Mouse (Mus musculus): ENCODE measurements around the gene Ddx19a. TPM values are rescaled to one million over a fixed set of nuclear protein-coding genes. Genes with fewer than 3 reads are reported as not detected.
"Not testable (repeated sequence)": the region's sequence is repeated elsewhere in the genome, so short reads cannot be mapped to it uniquely, and the experiment has no call there.

The Ddx19a gene
- polyA plus RNA-seq, 1 experiment: 44.0 TPM

DNA sequence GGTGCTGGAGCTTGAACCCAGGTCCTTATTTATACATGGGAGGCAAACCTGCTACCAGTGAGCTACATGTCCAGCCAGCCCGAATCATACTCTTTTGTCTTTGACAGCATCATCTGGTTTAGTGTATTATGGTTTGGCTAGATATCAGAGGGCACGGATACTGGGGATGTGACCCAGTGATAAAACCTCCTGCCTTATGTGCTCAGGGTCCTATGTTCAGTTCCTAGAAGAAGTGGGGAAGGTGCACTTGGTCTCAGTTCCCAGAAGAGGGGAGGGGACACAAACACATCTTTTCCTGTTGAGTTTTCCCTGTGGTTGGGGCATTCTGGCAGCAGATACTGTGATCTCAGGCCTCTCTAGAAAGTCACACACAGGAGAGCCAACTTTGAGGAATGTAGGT lies 64.3 kb downstream of the Ddx19a start:
- Histone ChIP-seq H3K36me3 (ENCODE audit: control insufficient read depth, insufficient read depth) (peaks cover 3% of the 10 kb centered on the region), H3K79me2 (ENCODE audit: control insufficient read depth, insufficient read depth) (peaks cover 82% of the 10 kb centered on the region)
- TF ChIP-seq MAX (IDR thresholded peaks at IDR 0.05): no peak
- TF ChIP-seq CEBPB (IDR thresholded peaks at IDR 0.05; ENCODE audit: low read depth): no peak
- TF ChIP-seq USF1 (IDR thresholded peaks at IDR 0.05; ENCODE audit: low read depth): no peak
- no peak for TF ChIP-seq MYOG (IDR thresholded peaks at IDR 0.05; ENCODE audit: control insufficient read depth, extremely low read depth, insufficient read length)
- TF ChIP-seq CTCF (IDR thresholded peaks at IDR 0.05; ENCODE audit: control insufficient read depth, insufficient read depth, insufficient read length): no peak
- TF ChIP-seq MYOD1 (IDR thresholded peaks at IDR 0.05; ENCODE audit: control insufficient read depth, insufficient read length, low read depth): no peak
- no peak for TF ChIP-seq FOSL1 (IDR thresholded peaks at IDR 0.05; ENCODE audit: insufficient read depth, low read length, poor library complexity, severe bottlenecking)

GRCm38 (mm10) chr8:110932444-110932843 lies 65.2 kb downstream of the Ddx19a start:
- Histone ChIP-seq H3K79me3 (ENCODE audit: low read depth) (peaks cover 13% of the 10 kb centered on the region), H3K36me3 (ENCODE audit: control insufficient read depth, insufficient read depth) (peaks cover 2% of the 10 kb centered on the region), H3K79me2 (ENCODE audit: control insufficient read depth, insufficient read depth) (peaks cover 82% of the 10 kb centered on the region), H3ac (ENCODE audit: control insufficient read depth, insufficient read length, low read depth) (no peak overlapping the region), H3K27me3 (ENCODE audit: control insufficient read depth, insufficient read depth, insufficient read length) (no peaks in the 10 kb centered on the region), H3K4me3 (ENCODE audit: insufficient read depth, poor library complexity, severe bottlenecking) (no peak overlapping the region)
- TF ChIP-seq MYOD1 (IDR thresholded peaks at IDR 0.05; ENCODE audit: control insufficient read depth, insufficient read length, low read depth): peak; percentile 92
- TF ChIP-seq FOSL1 (IDR thresholded peaks at IDR 0.05; ENCODE audit: insufficient read depth, low read length, poor library complexity, severe bottlenecking): no peak

More for the DNA sequence above, 64.3 kb downstream of the Ddx19a start:
- Histone ChIP-seq H3K79me3 (ENCODE audit: low read depth) (peaks cover 14% of the 10 kb centered on the region), H3K4me3 (ENCODE audit: insufficient read depth, poor library complexity, severe bottlenecking) (no peak overlapping the region), H3K27me3 (ENCODE audit: control insufficient read depth, insufficient read depth, insufficient read length) (no peaks in the 10 kb centered on the region), H3ac (ENCODE audit: control insufficient read depth, insufficient read length, low read depth) (no peak overlapping the region)

GRCm38 (mm10) chr8:110931176-110931939 lies 66.2 kb downstream of the Ddx19a start:
- H3K36me3 ChIP-seq (ENCODE audit: control insufficient read depth, insufficient read depth): no peaks in the 10 kb centered on the region
- TF ChIP-seq MAX (IDR thresholded peaks at IDR 0.05) (no peak), CEBPB (IDR thresholded peaks at IDR 0.05; ENCODE audit: low read depth) (no peak), CTCF (IDR thresholded peaks at IDR 0.05; ENCODE audit: control insufficient read depth, insufficient read depth, insufficient read length) (no peak), MYOD1 (IDR thresholded peaks at IDR 0.05; ENCODE audit: control insufficient read depth, insufficient read length, low read depth) (peak; percentile 32), MYOG (IDR thresholded peaks at IDR 0.05; ENCODE audit: control insufficient read depth, extremely low read depth, insufficient read length) (no peak), FOSL1 (IDR thresholded peaks at IDR 0.05; ENCODE audit: insufficient read depth, low read length, poor library complexity, severe bottlenecking) (no peak), USF1 (IDR thresholded peaks at IDR 0.05; ENCODE audit: low read depth) (no peak)
- no peak overlapping the region for H3K4me3 ChIP-seq (ENCODE audit: insufficient read depth, poor library complexity, severe bottlenecking)

GRCm38 (mm10) chr8:110929672-110930071 lies 67.9 kb downstream of the Ddx19a start:
- not testable (repeated sequence) for H3ac ChIP-seq (ENCODE audit: control insufficient read depth, insufficient read length, low read depth); H3K4me3 ChIP-seq (ENCODE audit: insufficient read depth, poor library complexity, severe bottlenecking); H3K27me3 ChIP-seq (ENCODE audit: control insufficient read depth, insufficient read depth, insufficient read length); H3K79me3 ChIP-seq (ENCODE audit: low read depth); H3K36me3 ChIP-seq (ENCODE audit: control insufficient read depth, insufficient read depth)
- H3K79me2 ChIP-seq (ENCODE audit: control insufficient read depth, insufficient read depth): peaks cover 84% of the 10 kb centered on the region

More at GRCm38 (mm10) chr8:110931176-110931939, 66.2 kb downstream of the Ddx19a start:
- Histone ChIP-seq H3K79me3 (ENCODE audit: low read depth) (peaks cover 9% of the 10 kb centered on the region), H3ac (ENCODE audit: control insufficient read depth, insufficient read length, low read depth) (peak overlapping the region; percentile 12), H3K79me2 (ENCODE audit: control insufficient read depth, insufficient read depth) (peaks cover 86% of the 10 kb centered on the region), H3K27me3 (ENCODE audit: control insufficient read depth, insufficient read depth, insufficient read length) (no peaks in the 10 kb centered on the region)

DNA sequence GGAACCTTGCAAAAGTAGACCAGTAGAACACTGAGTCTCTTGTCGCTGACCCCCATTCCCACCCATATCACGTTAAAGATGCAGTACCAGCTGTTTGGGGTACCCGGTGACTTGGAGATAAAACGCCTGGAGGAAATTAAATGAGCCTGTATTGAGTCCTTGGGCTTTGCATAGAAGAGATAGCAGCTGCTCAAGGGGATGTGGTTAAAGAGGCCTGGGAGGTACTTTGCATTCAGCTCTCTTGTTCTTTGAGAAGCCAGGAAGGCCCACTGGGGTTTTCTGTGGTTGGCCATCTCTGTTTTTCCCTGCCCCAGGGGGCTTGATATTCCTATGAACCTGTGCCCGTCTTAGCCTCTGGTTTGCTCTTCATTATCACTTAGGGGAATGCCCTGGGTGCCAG lies 68.5 kb downstream of the Ddx19a start:
- H3K36me3 ChIP-seq (ENCODE audit: control insufficient read depth, insufficient read depth): no peaks in the 10 kb centered on the region

DNA sequence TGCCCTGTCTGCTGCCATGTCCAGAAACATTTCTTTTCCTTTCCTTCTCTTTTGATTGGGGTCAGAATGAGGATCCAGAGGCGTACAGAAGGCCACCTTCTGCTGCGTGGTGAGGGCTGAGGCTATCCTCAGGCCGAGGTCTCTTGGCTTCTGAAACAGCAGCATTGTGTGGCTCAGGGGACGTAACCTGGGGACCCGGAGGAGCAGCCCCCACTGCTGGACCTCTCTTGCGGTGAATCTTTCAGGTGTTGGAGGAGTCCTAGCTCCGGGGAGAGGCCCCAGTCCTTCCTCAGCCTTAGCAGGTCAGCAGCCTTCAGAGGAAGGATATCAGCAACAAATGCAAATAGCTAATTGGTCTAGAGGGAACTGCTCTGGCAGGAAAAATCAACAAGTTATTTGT lies 69.2 kb downstream of the Ddx19a start:
- TF ChIP-seq CTCF (IDR thresholded peaks at IDR 0.05; ENCODE audit: control insufficient read depth, insufficient read depth, insufficient read length): no peak
- no peak for TF ChIP-seq USF1 (IDR thresholded peaks at IDR 0.05; ENCODE audit: low read depth)
- no peak for TF ChIP-seq CEBPB (IDR thresholded peaks at IDR 0.05; ENCODE audit: low read depth)
- TF ChIP-seq MAX (IDR thresholded peaks at IDR 0.05): no peak
- TF ChIP-seq FOSL1 (IDR thresholded peaks at IDR 0.05; ENCODE audit: insufficient read depth, low read length, poor library complexity, severe bottlenecking): no peak
- TF ChIP-seq MYOG (IDR thresholded peaks at IDR 0.05; ENCODE audit: control insufficient read depth, extremely low read depth, insufficient read length): no peak
- no peak for TF ChIP-seq MYOD1 (IDR thresholded peaks at IDR 0.05; ENCODE audit: control insufficient read depth, insufficient read length, low read depth)
- Histone ChIP-seq H3ac (ENCODE audit: control insufficient read depth, insufficient read length, low read depth) (no peak overlapping the region), H3K27me3 (ENCODE audit: control insufficient read depth, insufficient read depth, insufficient read length) (no peaks in the 10 kb centered on the region), H3K4me3 (ENCODE audit: insufficient read depth, poor library complexity, severe bottlenecking) (no peak overlapping the region), H3K79me2 (ENCODE audit: control insufficient read depth, insufficient read depth) (peaks cover 86% of the 10 kb centered on the region), H3K79me3 (ENCODE audit: low read depth) (peaks cover 15% of the 10 kb centered on the region), H3K36me3 (ENCODE audit: control insufficient read depth, insufficient read depth) (no peaks in the 10 kb centered on the region)

More for the DNA sequence above, 68.5 kb downstream of the Ddx19a start:
- H3K79me3 ChIP-seq (ENCODE audit: low read depth): peaks cover 13% of the 10 kb centered on the region
- H3K4me3 ChIP-seq (ENCODE audit: insufficient read depth, poor library complexity, severe bottlenecking): no peak overlapping the region
- H3K79me2 ChIP-seq (ENCODE audit: control insufficient read depth, insufficient read depth): peaks cover 86% of the 10 kb centered on the region
- no peak overlapping the region for H3ac ChIP-seq (ENCODE audit: control insufficient read depth, insufficient read length, low read depth)
- H3K27me3 ChIP-seq (ENCODE audit: control insufficient read depth, insufficient read depth, insufficient read length): no peaks in the 10 kb centered on the region
- TF ChIP-seq CTCF (IDR thresholded peaks at IDR 0.05; ENCODE audit: control insufficient read depth, insufficient read depth, insufficient read length) (no peak), USF1 (IDR thresholded peaks at IDR 0.05; ENCODE audit: low read depth) (no peak), CEBPB (IDR thresholded peaks at IDR 0.05; ENCODE audit: low read depth) (no peak), MAX (IDR thresholded peaks at IDR 0.05) (no peak), MYOG (IDR thresholded peaks at IDR 0.05; ENCODE audit: control insufficient read depth, extremely low read depth, insufficient read length) (no peak), FOSL1 (IDR thresholded peaks at IDR 0.05; ENCODE audit: insufficient read depth, low read length, poor library complexity, severe bottlenecking) (no peak), MYOD1 (IDR thresholded peaks at IDR 0.05; ENCODE audit: control insufficient read depth, insufficient read length, low read depth) (peak; percentile 32)

All from C2C12 (cell line).